Mouse (Mus musculus): ENCODE data around the gene Ccdc134. TPM values are rescaled to one million over a fixed set of nuclear protein-coding genes. Genes with fewer than 3 reads are reported as not detected.
A peak's percentile ranks its signal among the peaks of the same experiment; 100 is the strongest.

Ccdc134 gene
- total RNA-seq, 1 experiment: 28.8 TPM

DNA sequence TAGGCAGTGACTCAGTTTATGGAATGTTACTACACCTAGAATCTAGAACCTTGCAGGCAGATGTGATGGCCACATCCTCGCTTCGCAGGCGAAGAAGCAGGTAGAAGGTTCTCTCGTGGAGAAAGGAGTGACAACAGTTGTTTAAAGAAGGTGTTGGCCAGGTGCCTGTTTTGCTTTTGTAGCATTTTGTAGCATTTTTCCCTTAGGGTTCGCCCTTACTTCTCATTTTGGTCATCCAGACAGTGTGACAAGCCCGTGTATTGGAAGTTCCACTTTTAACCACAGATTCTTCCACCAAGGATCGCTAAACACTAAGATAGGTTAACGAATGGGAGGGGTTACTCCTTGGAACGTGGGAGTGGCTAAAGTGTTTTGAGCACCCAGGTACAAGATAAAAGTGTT, 20.8 kb downstream of the Ccdc134 start:
- Histone ChIP-seq H3K27ac (ENCODE audit: insufficient read depth, low read depth, low read length, poor library complexity, severe bottlenecking) (no peak overlapping the region), H3K4me1 (ENCODE audit: control insufficient read depth in 2 of 2, insufficient read depth in 2 of 2, low read length in 2 of 2, poor library complexity in 1 of 2) (peaks cover 11 to 24% of the 10 kb centered on the region in 2 experiments), H3K9me3 (ENCODE audit: control insufficient read depth, insufficient read depth, low read depth, low read length) (no peaks in the 10 kb centered on the region), H3K9ac (ENCODE audit: insufficient read depth, low read depth, low read length, poor library complexity, severe bottlenecking) (no peak overlapping the region; the same call in 1 of the 2 replicates), H3K36me3 (ENCODE audit: control insufficient read depth, insufficient read depth, low read length, poor library complexity, severe bottlenecking) (peaks cover 5% of the 10 kb centered on the region; the same call in 1 of the 2 replicates), H3K4me3 (ENCODE audit: insufficient read depth in 1 of 2, low read depth in 1 of 2, low read length in 2 of 2, poor library complexity in 1 of 2, severe bottlenecking in 1 of 2) (peak overlapping the region; percentile 82 to 97)
- DNase-seq (ENCODE audit: low read depth, low spot score): no peak
- TF ChIP-seq HCFC1 (IDR thresholded peaks at IDR 0.05; ENCODE audit: borderline replicate concordance, insufficient read depth, low read length) (no peak), ZC3H11A (IDR thresholded peaks at IDR 0.05; ENCODE audit: borderline replicate concordance, low read depth, low read length) (no peak), ZNF384 (IDR thresholded peaks at IDR 0.05; ENCODE audit: low read depth, low read length) (no peak), MAFK (IDR thresholded peaks at IDR 0.05; ENCODE audit: insufficient read depth, low read depth, low read length) (no peak), CHD2 (IDR thresholded peaks at IDR 0.05; ENCODE audit: low read depth, low read length) (no peak)
- in situ Hi-C loops (cut with MboI; ENCODE audit: low sequenced_read_pairs in 2 of 2, unreplicated experiment in 2 of 2): loop anchor here in 1 of 2 experiments (10.0 kb wide), 1 partner anchor 86 kb away; no protein-coding TSS in a partner anchor

DNA sequence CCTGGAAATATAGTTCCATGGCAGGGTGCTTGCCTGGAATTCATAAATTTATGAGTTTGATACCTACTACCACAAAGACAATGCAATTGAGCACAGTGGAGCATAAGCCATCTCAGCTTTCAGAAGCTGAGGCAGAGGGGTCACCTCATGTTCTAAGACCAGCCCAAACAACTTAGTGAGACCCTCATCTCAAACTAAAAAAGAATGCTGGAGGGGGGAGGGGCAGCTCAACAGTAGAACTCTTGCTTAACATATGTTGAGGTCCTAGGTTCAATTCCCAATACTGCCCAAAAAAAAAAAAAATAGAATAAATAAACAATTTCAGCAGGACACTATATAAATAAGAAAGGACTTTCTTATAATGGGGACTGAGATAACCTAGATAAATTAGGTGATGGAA, 22.3 kb downstream of the Ccdc134 start:
- Histone ChIP-seq H3K4me3 (ENCODE audit: insufficient read depth in 1 of 2, low read depth in 1 of 2, low read length in 2 of 2, poor library complexity in 1 of 2, severe bottlenecking in 1 of 2) (no peak overlapping the region), H3K9ac (ENCODE audit: insufficient read depth, low read depth, low read length, poor library complexity, severe bottlenecking) (no peak overlapping the region), H3K9me3 (ENCODE audit: control insufficient read depth, insufficient read depth, low read depth, low read length) (no peaks in the 10 kb centered on the region), H3K4me1 (ENCODE audit: control insufficient read depth in 2 of 2, insufficient read depth in 2 of 2, low read length in 2 of 2, poor library complexity in 1 of 2) (peaks cover 11 to 22% of the 10 kb centered on the region in 2 experiments), H3K27ac (ENCODE audit: insufficient read depth, low read depth, low read length, poor library complexity, severe bottlenecking) (no peak overlapping the region), H3K36me3 (ENCODE audit: control insufficient read depth, insufficient read depth, low read length, poor library complexity, severe bottlenecking) (peaks cover 5% of the 10 kb centered on the region; the same call in 1 of the 2 replicates)
- no peak for DNase-seq (ENCODE audit: low read depth, low spot score)
- in situ Hi-C loops (cut with MboI; ENCODE audit: low sequenced_read_pairs in 2 of 2, unreplicated experiment in 2 of 2): no loop called here
- TF ChIP-seq HCFC1 (IDR thresholded peaks at IDR 0.05; ENCODE audit: borderline replicate concordance, insufficient read depth, low read length): no peak
- no peak for TF ChIP-seq ZC3H11A (IDR thresholded peaks at IDR 0.05; ENCODE audit: borderline replicate concordance, low read depth, low read length)
- no peak for TF ChIP-seq CHD2 (IDR thresholded peaks at IDR 0.05; ENCODE audit: low read depth, low read length)
- TF ChIP-seq ZNF384 (IDR thresholded peaks at IDR 0.05; ENCODE audit: low read depth, low read length): no peak
- TF ChIP-seq MAFK (IDR thresholded peaks at IDR 0.05; ENCODE audit: insufficient read depth, low read depth, low read length): no peak

DNA sequence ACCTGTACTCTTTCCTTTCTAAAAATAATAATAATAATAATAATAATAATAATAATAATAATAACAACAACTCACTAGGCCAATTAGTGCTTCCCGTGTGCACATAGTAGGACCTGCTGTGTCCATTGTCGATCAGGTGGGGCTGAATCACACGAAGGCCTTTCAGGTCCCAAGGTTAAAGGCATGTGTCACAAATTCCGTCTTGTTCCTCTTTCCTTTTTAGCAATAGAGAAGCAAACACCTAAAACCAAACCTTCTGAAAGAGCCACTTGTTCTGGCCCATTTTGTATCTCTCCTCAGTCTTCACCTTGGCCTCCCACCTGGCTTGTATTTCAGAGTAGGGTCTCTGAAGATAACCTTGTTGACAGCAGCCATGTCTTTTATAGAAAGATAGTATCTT, 23.5 kb downstream of the Ccdc134 start:
- TF ChIP-seq CHD2 (IDR thresholded peaks at IDR 0.05; ENCODE audit: low read depth, low read length) (no peak), MAFK (IDR thresholded peaks at IDR 0.05; ENCODE audit: insufficient read depth, low read depth, low read length) (no peak), ZNF384 (IDR thresholded peaks at IDR 0.05; ENCODE audit: low read depth, low read length) (no peak), HCFC1 (IDR thresholded peaks at IDR 0.05; ENCODE audit: borderline replicate concordance, insufficient read depth, low read length) (no peak), ZC3H11A (IDR thresholded peaks at IDR 0.05; ENCODE audit: borderline replicate concordance, low read depth, low read length) (no peak)
- H3K9me3 ChIP-seq (ENCODE audit: control insufficient read depth, insufficient read depth, low read depth, low read length): no peaks in the 10 kb centered on the region
- no peak overlapping the region for H3K4me3 ChIP-seq (ENCODE audit: insufficient read depth in 1 of 2, low read depth in 1 of 2, low read length in 2 of 2, poor library complexity in 1 of 2, severe bottlenecking in 1 of 2)
- H3K36me3 ChIP-seq (ENCODE audit: control insufficient read depth, insufficient read depth, low read length, poor library complexity, severe bottlenecking): peaks cover 5% of the 10 kb centered on the region; the same call in 1 of the 2 replicates
- no peak overlapping the region for H3K27ac ChIP-seq (ENCODE audit: insufficient read depth, low read depth, low read length, poor library complexity, severe bottlenecking)
- no peak for DNase-seq (ENCODE audit: low read depth, low spot score)
- H3K9ac ChIP-seq (ENCODE audit: insufficient read depth, low read depth, low read length, poor library complexity, severe bottlenecking): no peak overlapping the region
- in situ Hi-C loops (cut with MboI; ENCODE audit: low sequenced_read_pairs in 2 of 2, unreplicated experiment in 2 of 2): no loop called here
- H3K4me1 ChIP-seq (ENCODE audit: control insufficient read depth in 2 of 2, insufficient read depth in 2 of 2, low read length in 2 of 2, poor library complexity in 1 of 2): peaks cover 4 to 21% of the 10 kb centered on the region in 2 experiments

DNA sequence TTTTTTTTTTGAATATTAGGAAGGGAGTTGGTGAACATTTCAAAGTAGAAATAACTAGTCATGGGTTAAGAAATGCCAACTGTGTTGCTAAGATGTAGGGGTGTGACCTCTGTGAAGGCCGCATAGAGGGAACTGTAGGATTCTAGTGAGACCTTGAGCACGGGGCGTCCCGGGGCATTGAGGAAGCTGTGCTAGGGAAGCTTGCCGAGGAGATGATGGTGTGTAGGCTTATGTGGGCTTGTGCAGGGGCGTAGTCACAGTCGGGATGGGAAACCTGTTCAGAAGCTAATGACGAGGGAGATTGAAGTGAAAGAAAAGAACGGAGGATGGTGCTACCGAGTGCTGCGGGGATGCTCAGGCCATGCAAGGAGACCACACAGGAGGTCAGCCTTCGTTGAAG, 24.3 kb downstream of the Ccdc134 start:
- Histone ChIP-seq H3K27ac (ENCODE audit: insufficient read depth, low read depth, low read length, poor library complexity, severe bottlenecking) (no peak overlapping the region), H3K9ac (ENCODE audit: insufficient read depth, low read depth, low read length, poor library complexity, severe bottlenecking) (no peak overlapping the region), H3K9me3 (ENCODE audit: control insufficient read depth, insufficient read depth, low read depth, low read length) (no peaks in the 10 kb centered on the region), H3K4me1 (ENCODE audit: control insufficient read depth in 2 of 2, insufficient read depth in 2 of 2, low read length in 2 of 2, poor library complexity in 1 of 2) (peaks cover 2 to 21% of the 10 kb centered on the region in 2 experiments; a peak in 3 of 4 replicates), H3K4me3 (ENCODE audit: insufficient read depth in 1 of 2, low read depth in 1 of 2, low read length in 2 of 2, poor library complexity in 1 of 2, severe bottlenecking in 1 of 2) (no peak overlapping the region), H3K36me3 (ENCODE audit: control insufficient read depth, insufficient read depth, low read length, poor library complexity, severe bottlenecking) (peaks cover 5% of the 10 kb centered on the region; the same call in 1 of the 2 replicates)
- DNase-seq (ENCODE audit: low read depth, low spot score): no peak
- in situ Hi-C loops (cut with MboI; ENCODE audit: low sequenced_read_pairs in 2 of 2, unreplicated experiment in 2 of 2): no loop called here
- TF ChIP-seq ZC3H11A (IDR thresholded peaks at IDR 0.05; ENCODE audit: borderline replicate concordance, low read depth, low read length): no peak
- no peak for TF ChIP-seq HCFC1 (IDR thresholded peaks at IDR 0.05; ENCODE audit: borderline replicate concordance, insufficient read depth, low read length)
- TF ChIP-seq ZNF384 (IDR thresholded peaks at IDR 0.05; ENCODE audit: low read depth, low read length): 0 out of 2 replicates have a peak, but pooled peaks have one; percentile 9
- TF ChIP-seq CHD2 (IDR thresholded peaks at IDR 0.05; ENCODE audit: low read depth, low read length): no peak
- no peak for TF ChIP-seq MAFK (IDR thresholded peaks at IDR 0.05; ENCODE audit: insufficient read depth, low read depth, low read length)

Measured in ES-E14 (cell line).